Mouse (Mus musculus) MEL (cell line): ENCODE data around the gene Pir.

Experiments used
- CHD2 ChIP-seq: IDR thresholded peaks from 2 replicates; pipeline ENCODE4 v1.6.1; 2011; ENCODE audit warnings: low read length, improper control_type of control experiment
- CTCF ChIP-seq, 3 experiments: IDR thresholded peaks in 2 of 3; conservative IDR thresholded peaks in 1 of 3; 2 replicates each; pipeline ENCODE4 v1.5.1; 2011 to 2012; ENCODE audit warnings: low read length in 3 of 3, low read depth in 2 of 3, mild to moderate bottlenecking in 2 of 3, improper control_type of control experiment in 1 of 3, inconsistent platforms in 1 of 3, mixed read lengths in 1 of 3, moderate library complexity in 1 of 3; ENCODE audit not compliant: control insufficient read depth in 1 of 3, insufficient read depth in 1 of 3, poor library complexity in 1 of 3, severe bottlenecking in 1 of 3
- E2F4 ChIP-seq: IDR thresholded peaks from 2 replicates; pipeline ENCODE4 v1.6.1; 2011; ENCODE audit warnings: low read depth, low read length, improper control_type of control experiment, borderline replicate concordance
- EP300 ChIP-seq, 2 experiments: IDR thresholded peaks; 2 replicates each; pipeline ENCODE4 v1.6.1; 2011; ENCODE audit warnings: improper control_type of control experiment in 2 of 2, low read length in 2 of 2, low read depth in 1 of 2, mild to moderate bottlenecking in 1 of 2
- MAX ChIP-seq: IDR thresholded peaks from 2 replicates; pipeline ENCODE4 v1.6.1; 2011; ENCODE audit warnings: low read length, improper control_type of control experiment
- MYC ChIP-seq: IDR thresholded peaks from 2 replicates; pipeline ENCODE4 v1.6.1; 2011; ENCODE audit warnings: low read depth, mild to moderate bottlenecking, low read length, improper control_type of control experiment, moderate library complexity
- NRF1 ChIP-seq: IDR thresholded peaks from 2 replicates; pipeline ENCODE4 v1.6.1; 2014; ENCODE audit warnings: low read depth, mild to moderate bottlenecking, inconsistent platforms, low read length, improper control_type of control experiment, moderate library complexity; ENCODE audit not compliant: poor library complexity, insufficient read depth, severe bottlenecking
- POLR2A ChIP-seq, 2 experiments: IDR thresholded peaks; 2 replicates each; pipeline ENCODE4 v1.6.1; 2011 to 2012; ENCODE audit warnings: low read length in 2 of 2, mild to moderate bottlenecking in 2 of 2, control low read depth in 1 of 2, improper control_type of control experiment in 1 of 2, low read depth in 1 of 2, moderate library complexity in 1 of 2; ENCODE audit not compliant: control insufficient read depth in 1 of 2, insufficient read depth in 1 of 2, poor library complexity in 1 of 2
- SMC3 ChIP-seq: IDR thresholded peaks from 2 replicates; pipeline ENCODE4 v1.6.1; 2011; ENCODE audit warnings: low read depth, low read length, improper control_type of control experiment
- TAL1 ChIP-seq: IDR thresholded peaks from 2 replicates; pipeline ENCODE4 v1.6.1; 2012; ENCODE audit warnings: mild to moderate bottlenecking, inconsistent platforms, low read length, moderate library complexity, mixed read lengths
- TBP ChIP-seq: IDR thresholded peaks from 2 replicates; pipeline ENCODE4 v1.8.0; 2011; ENCODE audit warnings: low read depth, low read length, improper control_type of control experiment
- ZKSCAN1 ChIP-seq: IDR thresholded peaks from 2 replicates; pipeline ENCODE4 v1.6.1; 2012; ENCODE audit warnings: low read depth, mild to moderate bottlenecking, inconsistent platforms, low read length, improper control_type of control experiment, moderate library complexity
- ZNF384 ChIP-seq: IDR thresholded peaks from 2 replicates; pipeline ENCODE4 v1.6.1; 2012; ENCODE audit warnings: low read depth, mild to moderate bottlenecking, inconsistent platforms, low read length, improper control_type of control experiment

GRCm38 (mm10) chrX:164338591-164338990, 69.4 kb downstream of the Pir start:
- TF ChIP-seq TBP (no peak), CHD2 (no peak), POLR2A (IDR thresholded peaks at IDR 0.05; ENCODE audit: control insufficient read depth in 1 of 2, insufficient read depth in 1 of 2, low read depth in 1 of 2, low read length in 2 of 2, poor library complexity in 1 of 2) (no peak), MAX (no peak), MYC (no peak), E2F4 (no peak), ZNF384 (no peak), SMC3 (no peak), CTCF (IDR thresholded peaks at IDR 0.05 in 2 of 3, conservative IDR thresholded peaks at IDR 0.05 in 1 of 3; ENCODE audit: control insufficient read depth in 1 of 3, insufficient read depth in 1 of 3, low read depth in 2 of 3, low read length in 3 of 3, poor library complexity in 1 of 3, severe bottlenecking in 1 of 3) (no peak), NRF1 (no peak), EP300 (IDR thresholded peaks at IDR 0.05; ENCODE audit: low read depth in 1 of 2, low read length in 2 of 2) (no peak), ZKSCAN1 (no peak), TAL1 (no peak)
